Mouse (Mus musculus): ENCODE measurements around the gene Wwox. TPM values are rescaled to one million over a fixed set of nuclear protein-coding genes. Genes with fewer than 3 reads are reported as not detected.

Wwox gene
- polyA plus RNA-seq, 1 experiment from 2014 or later: 11.0 TPM

- Histone ChIP-seq H3K9ac (ENCODE audit: low read length) (no peak overlapping the region), H3K4me2 (ENCODE audit: low read depth) (no peak overlapping the region), H3K9me3 (ENCODE audit: control insufficient read depth, low read length) (no peaks in the 10 kb centered on the region), H3K36me3 (ENCODE audit: control insufficient read depth, insufficient read depth, low read length) (no peaks in the 10 kb centered on the region), H3K4me3 (ENCODE audit: low read depth, low read length) (no peak overlapping the region), H3K4me1 (ENCODE audit: control insufficient read depth, insufficient read depth, low read length) (no peaks in the 10 kb centered on the region), H3K27ac (ENCODE audit: low read depth, low read length) (no peak overlapping the region), H3K27me3 (ENCODE audit: control insufficient read depth, insufficient read depth, low read length) (no peaks in the 10 kb centered on the region)
- 82% methylated on average over 7 of the region's 7 CpGs for WGBS
- ATAC-seq (ENCODE audit: insufficient read depth, low FRiP score, low TSS enrichment) (no peak), DNase-seq (ENCODE audit: low spot score) (no peak)
Observed at GRCm38 (mm10) chr8:114663053-114663452, 223.6 kb downstream of the Wwox start.

GRCm38 (mm10) chr8:114665521-114665920 is 226.1 kb downstream of the Wwox start:
- no peaks in the 10 kb centered on the region for H3K9me3 ChIP-seq (ENCODE audit: control insufficient read depth, low read length)
- DNase-seq (ENCODE audit: low spot score) (no peak), ATAC-seq (ENCODE audit: insufficient read depth, low FRiP score, low TSS enrichment) (no peak)
- no peaks in the 10 kb centered on the region for H3K4me1 ChIP-seq (ENCODE audit: control insufficient read depth, insufficient read depth, low read length)
- WGBS: 61% methylated on average over 6 of the region's 6 CpGs
- H3K36me3 ChIP-seq (ENCODE audit: control insufficient read depth, insufficient read depth, low read length): no peaks in the 10 kb centered on the region
- no peak overlapping the region for H3K27ac ChIP-seq (ENCODE audit: low read depth, low read length)
- H3K4me3 ChIP-seq (ENCODE audit: low read depth, low read length): no peak overlapping the region
- no peak overlapping the region for H3K9ac ChIP-seq (ENCODE audit: low read length)
- H3K27me3 ChIP-seq (ENCODE audit: control insufficient read depth, insufficient read depth, low read length): no peaks in the 10 kb centered on the region
- H3K4me2 ChIP-seq (ENCODE audit: low read depth): no peak overlapping the region

GRCm38 (mm10) chr8:114670801-114671200 is 231.3 kb downstream of the Wwox start:
- Histone ChIP-seq H3K9me3 (ENCODE audit: control insufficient read depth, low read length) (no peaks in the 10 kb centered on the region), H3K36me3 (ENCODE audit: control insufficient read depth, insufficient read depth, low read length) (no peaks in the 10 kb centered on the region), H3K9ac (ENCODE audit: low read length) (no peak overlapping the region), H3K27me3 (ENCODE audit: control insufficient read depth, insufficient read depth, low read length) (no peaks in the 10 kb centered on the region), H3K4me3 (ENCODE audit: low read depth, low read length) (no peak overlapping the region), H3K27ac (ENCODE audit: low read depth, low read length) (no peak overlapping the region), H3K4me1 (ENCODE audit: control insufficient read depth, insufficient read depth, low read length) (no peaks in the 10 kb centered on the region), H3K4me2 (ENCODE audit: low read depth) (no peak overlapping the region)
- DNase-seq (ENCODE audit: low spot score): no peak
- no peak for ATAC-seq (ENCODE audit: insufficient read depth, low FRiP score, low TSS enrichment)
- WGBS: 75% methylated on average over 6 of the region's 6 CpGs

- DNase-seq (ENCODE audit: low spot score) (no peak), ATAC-seq (ENCODE audit: insufficient read depth, low FRiP score, low TSS enrichment) (no peak)
- Histone ChIP-seq H3K4me2 (ENCODE audit: low read depth) (no peak overlapping the region), H3K36me3 (ENCODE audit: control insufficient read depth, insufficient read depth, low read length) (no peaks in the 10 kb centered on the region), H3K27me3 (ENCODE audit: control insufficient read depth, insufficient read depth, low read length) (no peaks in the 10 kb centered on the region), H3K9ac (ENCODE audit: low read length) (no peak overlapping the region), H3K4me3 (ENCODE audit: low read depth, low read length) (no peak overlapping the region), H3K27ac (ENCODE audit: low read depth, low read length) (no peak overlapping the region), H3K4me1 (ENCODE audit: control insufficient read depth, insufficient read depth, low read length) (no peaks in the 10 kb centered on the region), H3K9me3 (ENCODE audit: control insufficient read depth, low read length) (no peaks in the 10 kb centered on the region)
- WGBS: 69% methylated on average over 9 of the region's 9 CpGs
Observed at GRCm38 (mm10) chr8:114671237-114671674, 231.8 kb downstream of the Wwox start.

GRCm38 (mm10) chr8:114673416-114673815 is 234.0 kb downstream of the Wwox start:
- H3K27ac ChIP-seq (ENCODE audit: low read depth, low read length): no peak overlapping the region
- H3K4me3 ChIP-seq (ENCODE audit: low read depth, low read length): no peak overlapping the region
- no peak overlapping the region for H3K9ac ChIP-seq (ENCODE audit: low read length)
- ATAC-seq (ENCODE audit: insufficient read depth, low FRiP score, low TSS enrichment) (no peak), DNase-seq (ENCODE audit: low spot score) (no peak)
- H3K4me2 ChIP-seq (ENCODE audit: low read depth): no peak overlapping the region
- no peaks in the 10 kb centered on the region for H3K36me3 ChIP-seq (ENCODE audit: control insufficient read depth, insufficient read depth, low read length)
- no peaks in the 10 kb centered on the region for H3K27me3 ChIP-seq (ENCODE audit: control insufficient read depth, insufficient read depth, low read length)
- H3K4me1 ChIP-seq (ENCODE audit: control insufficient read depth, insufficient read depth, low read length): no peaks in the 10 kb centered on the region
- no peaks in the 10 kb centered on the region for H3K9me3 ChIP-seq (ENCODE audit: control insufficient read depth, low read length)
- 96% methylated on average over 3 of the region's 3 CpGs for WGBS

GRCm38 (mm10) chr8:114675151-114675550 is 235.7 kb downstream of the Wwox start:
- H3K27ac ChIP-seq (ENCODE audit: low read depth, low read length): no peak overlapping the region
- ATAC-seq (ENCODE audit: insufficient read depth, low FRiP score, low TSS enrichment) (no peak), DNase-seq (ENCODE audit: low spot score) (no peak)
- no peaks in the 10 kb centered on the region for H3K36me3 ChIP-seq (ENCODE audit: control insufficient read depth, insufficient read depth, low read length)
- no peaks in the 10 kb centered on the region for H3K9me3 ChIP-seq (ENCODE audit: control insufficient read depth, low read length)
- H3K4me2 ChIP-seq (ENCODE audit: low read depth): no peak overlapping the region
- H3K9ac ChIP-seq (ENCODE audit: low read length): no peak overlapping the region
- H3K27me3 ChIP-seq (ENCODE audit: control insufficient read depth, insufficient read depth, low read length): no peaks in the 10 kb centered on the region
- no peaks in the 10 kb centered on the region for H3K4me1 ChIP-seq (ENCODE audit: control insufficient read depth, insufficient read depth, low read length)
- no peak overlapping the region for H3K4me3 ChIP-seq (ENCODE audit: low read depth, low read length)
- 76% methylated on average over 7 of the region's 7 CpGs for WGBS

GRCm38 (mm10) chr8:114676918-114677317 is 237.5 kb downstream of the Wwox start:
- H3K4me2 ChIP-seq (ENCODE audit: low read depth): no peak overlapping the region
- no peak for ATAC-seq (ENCODE audit: insufficient read depth, low FRiP score, low TSS enrichment)
- no peaks in the 10 kb centered on the region for H3K4me1 ChIP-seq (ENCODE audit: control insufficient read depth, insufficient read depth, low read length)
- H3K36me3 ChIP-seq (ENCODE audit: control insufficient read depth, insufficient read depth, low read length): no peaks in the 10 kb centered on the region
- whole genome bisulfite sequencing: 82% methylated on average over 2 of the region's 2 CpGs
- H3K4me3 ChIP-seq (ENCODE audit: low read depth, low read length): no peak overlapping the region
- H3K27ac ChIP-seq (ENCODE audit: low read depth, low read length): no peak overlapping the region
- H3K9ac ChIP-seq (ENCODE audit: low read length): no peak overlapping the region
- DNase-seq (ENCODE audit: low spot score): no peak
- H3K27me3 ChIP-seq (ENCODE audit: control insufficient read depth, insufficient read depth, low read length): no peaks in the 10 kb centered on the region
- H3K9me3 ChIP-seq (ENCODE audit: control insufficient read depth, low read length): no peaks in the 10 kb centered on the region

GRCm38 (mm10) chr8:114677551-114678127 is 238.2 kb downstream of the Wwox start:
- no peak for DNase-seq (ENCODE audit: low spot score)
- Histone ChIP-seq H3K9me3 (ENCODE audit: control insufficient read depth, low read length) (no peaks in the 10 kb centered on the region), H3K27ac (ENCODE audit: low read depth, low read length) (no peak overlapping the region), H3K4me2 (ENCODE audit: low read depth) (no peak overlapping the region), H3K36me3 (ENCODE audit: control insufficient read depth, insufficient read depth, low read length) (no peaks in the 10 kb centered on the region), H3K27me3 (ENCODE audit: control insufficient read depth, insufficient read depth, low read length) (no peaks in the 10 kb centered on the region), H3K4me3 (ENCODE audit: low read depth, low read length) (no peak overlapping the region), H3K4me1 (ENCODE audit: control insufficient read depth, insufficient read depth, low read length) (no peaks in the 10 kb centered on the region), H3K9ac (ENCODE audit: low read length) (no peak overlapping the region)
- no peak for ATAC-seq (ENCODE audit: insufficient read depth, low FRiP score, low TSS enrichment)
- 48% methylated on average over 6 of the region's 6 CpGs for WGBS

- H3K27ac ChIP-seq (ENCODE audit: low read depth, low read length): no peak overlapping the region
- WGBS: 63% methylated on average over 14 of the region's 14 CpGs
- DNase-seq (ENCODE audit: low spot score): peak; percentile 19
- H3K36me3 ChIP-seq (ENCODE audit: control insufficient read depth, insufficient read depth, low read length): no peaks in the 10 kb centered on the region
- no peaks in the 10 kb centered on the region for H3K9me3 ChIP-seq (ENCODE audit: control insufficient read depth, low read length)
- H3K4me1 ChIP-seq (ENCODE audit: control insufficient read depth, insufficient read depth, low read length): no peaks in the 10 kb centered on the region
- no peak overlapping the region for H3K9ac ChIP-seq (ENCODE audit: low read length)
- no peaks in the 10 kb centered on the region for H3K27me3 ChIP-seq (ENCODE audit: control insufficient read depth, insufficient read depth, low read length)
- no peak overlapping the region for H3K4me2 ChIP-seq (ENCODE audit: low read depth)
- ATAC-seq (ENCODE audit: insufficient read depth, low FRiP score, low TSS enrichment): no peak
- H3K4me3 ChIP-seq (ENCODE audit: low read depth, low read length): no peak overlapping the region
Observed at GRCm38 (mm10) chr8:114679386-114680098, 240.1 kb downstream of the Wwox start.
